Mouse (Mus musculus) liver, adult 2 months (tissue): ENCODE results near the gene Klrg1. TPM values are rescaled to one million over a fixed set of nuclear protein-coding genes. Genes with fewer than 3 reads are reported as not detected.

Source experiments
- DNase-seq: peaks from one replicate; pipeline ENCODE4 v3.0.0-alpha.2; 2011; ENCODE audit warnings: low read depth, low spot score; ENCODE audit errors: extremely low read depth
- H3K27ac ChIP-seq: fragments of 200-500 bp; replicated peaks from 2 replicates; pipeline ENCODE4 v1.5.1; 2012; ENCODE audit warnings: low read depth, mild to moderate bottlenecking, control low read depth, inconsistent platforms, low read length; ENCODE audit not compliant: insufficient read depth
- H3K27me3 ChIP-seq: fragments of 200-500 bp; 2 replicates; pipeline ENCODE4 v1.6.1; 2012; ENCODE audit warnings: mild to moderate bottlenecking, moderate library complexity, low read length, inconsistent platforms; ENCODE audit not compliant: control insufficient read depth, insufficient read depth
- H3K36me3 ChIP-seq: fragments of 200-500 bp; 2 replicates; pipeline ENCODE4 v1.6.1; 2012; ENCODE audit warnings: low read length, inconsistent platforms; ENCODE audit not compliant: control insufficient read depth, insufficient read depth
- H3K4me1 ChIP-seq: fragments of 200-500 bp; 2 replicates; pipeline ENCODE4 v1.6.1; 2011; ENCODE audit warnings: low read length; ENCODE audit not compliant: control insufficient read depth, insufficient read depth
- H3K4me3 ChIP-seq: fragments of 200-500 bp; 2 replicates; pipeline ENCODE4 v1.5.1; 2011; ENCODE audit warnings: low read depth, mild to moderate bottlenecking, control low read depth, low read length, moderate library complexity; ENCODE audit not compliant: insufficient read depth
- H3K79me2 ChIP-seq: fragments of 200-500 bp; 2 replicates; pipeline ENCODE4 v1.6.1; 2012; ENCODE audit warnings: inconsistent platforms, mild to moderate bottlenecking, low read length, moderate library complexity; ENCODE audit not compliant: control insufficient read depth, insufficient read depth
- H3K9ac ChIP-seq: fragments of 200-500 bp; 2 replicates; pipeline ENCODE4 v1.6.1; 2012; ENCODE audit warnings: low read depth, mild to moderate bottlenecking, control low read depth, inconsistent platforms, low read length
- CTCF ChIP-seq: fragments of 200-500 bp; IDR thresholded peaks from 2 replicates; pipeline ENCODE4 v1.5.1; 2011; ENCODE audit warnings: low read depth, low read length, control low read depth
- POLR2A ChIP-seq: fragments of 200-500 bp; IDR thresholded peaks from 2 replicates; pipeline ENCODE4 v1.6.1; 2011; ENCODE audit warnings: low read length, control low read depth; ENCODE audit not compliant: insufficient read depth; ENCODE audit errors: extremely low read depth
- WGBS: fragments of 180-500 bp; shearing (Covaris S2); methylation state at CpG from one replicate; pipeline ENCODE4 v1.1.7; 2018; 5-methylcytosine and 5-hydroxymethylcytosine counted together
- polyA plus RNA-seq: library from polyadenylated mRNA; depleted of rRNA; stranded (reverse); fragments of >200 nt; gene quantifications from 2 replicates; pipeline ENCODE4 v1.2.3, GENCODE M21; 2012; rRNA removed
- total RNA-seq: library from RNA; depleted of rRNA; stranded (reverse); fragments of >200 nt; gene quantifications from 2 replicates; pipeline ENCODE4 v1.2.3, GENCODE M21; 2014; rRNA removed

The Klrg1 gene
- total and polyA plus RNA-seq, 2 experiments = 0.09 TPM; not detected in 1

GRCm38 (mm10) chr6:122268561-122268960, 14.1 kb downstream of the Klrg1 start:
- TF ChIP-seq CTCF = no peak
- TF ChIP-seq POLR2A = no peak
- Histone ChIP-seq H3K27me3 (no peaks in the 10 kb centered on the region), H3K79me2 (no peaks in the 10 kb centered on the region), H3K4me1 (peaks cover 5% of the 10 kb centered on the region; the same call in 1 of the 2 replicates), H3K4me3 (no peak overlapping the region), H3K9ac (no peak overlapping the region), H3K27ac (no peak overlapping the region), H3K36me3 (no peaks in the 10 kb centered on the region)
- WGBS = 7% methylated on average over 3 of the region's 3 CpGs
- DNase-seq = peak; percentile 82

GRCm38 (mm10) chr6:122262543-122262942, 20.1 kb downstream of the Klrg1 start:
- no peaks in the 10 kb centered on the region for H3K36me3 ChIP-seq
- peaks cover 1% of the 10 kb centered on the region; the same call in 1 of the 2 replicates for H3K4me1 ChIP-seq
- DNase-seq = no peak
- WGBS = 89% methylated on average over 8 of the region's 8 CpGs
- H3K27ac ChIP-seq = no peak overlapping the region
- TF ChIP-seq POLR2A (no peak), CTCF (no peak)
- no peaks in the 10 kb centered on the region for H3K27me3 ChIP-seq
- no peak overlapping the region for H3K9ac ChIP-seq
- no peak overlapping the region for H3K4me3 ChIP-seq
- H3K79me2 ChIP-seq = no peaks in the 10 kb centered on the region

GRCm38 (mm10) chr6:122252146-122252545, 30.5 kb downstream of the Klrg1 start:
- no peak for TF ChIP-seq POLR2A
- TF ChIP-seq CTCF = no peak
- H3K27ac ChIP-seq = no peak overlapping the region
- H3K36me3 ChIP-seq = peaks cover 18% of the 10 kb centered on the region
- no peak overlapping the region for H3K4me3 ChIP-seq
- H3K27me3 ChIP-seq = no peaks in the 10 kb centered on the region
- WGBS = 39% methylated on average over 1 of the region's 1 CpGs
- no peaks in the 10 kb centered on the region for H3K79me2 ChIP-seq
- DNase-seq = no peak
- H3K9ac ChIP-seq = no peak overlapping the region
- H3K4me1 ChIP-seq = no peaks in the 10 kb centered on the region

- Histone ChIP-seq H3K4me1 (no peaks in the 10 kb centered on the region), H3K27me3 (no peaks in the 10 kb centered on the region), H3K4me3 (no peak overlapping the region), H3K79me2 (no peaks in the 10 kb centered on the region), H3K27ac (no peak overlapping the region), H3K9ac (no peak overlapping the region), H3K36me3 (peaks cover 28% of the 10 kb centered on the region)
- TF ChIP-seq CTCF (no peak), POLR2A (no peak)
- 65% methylated on average over 4 of the region's 4 CpGs for WGBS
- no peak for DNase-seq
These were observed 32.6 kb downstream of the Klrg1 start for GRCm38 (mm10) chr6:122250033-122250432.

Other genes with a start within 250 kb of the Klrg1 start
- gene M6pr, start 25.8 kb upstream of the Klrg1 start, total RNA-seq = 95.0 and 104 TPM in 2 replicates
- 46.4 and 51.2 TPM in 2 replicates for gene M6pr, start 25.8 kb upstream of the Klrg1 start, polyA plus RNA-seq
- gene Phc1, start 57.7 kb upstream of the Klrg1 start, total RNA-seq = 0.74 and 0.94 TPM in 2 replicates
- gene Phc1, start 57.7 kb upstream of the Klrg1 start, polyA plus RNA-seq = 2.7 and 5.8 TPM in 2 replicates
- not detected in 2 replicates for gene Rimklb, start 215.9 kb upstream of the Klrg1 start, total RNA-seq
- not detected in 2 replicates for gene Rimklb, start 215.9 kb upstream of the Klrg1 start, polyA plus RNA-seq
- gene Mfap5, start 223.0 kb upstream of the Klrg1 start, total RNA-seq = 0.18 and 0.47 TPM in 2 replicates
- gene Mfap5, start 223.0 kb upstream of the Klrg1 start, polyA plus RNA-seq = 0.31 TPM in 1 of 2 replicates, not detected in the other